Mouse (Mus musculus) embryonic facial prominence, embryonic 15.5 days (tissue): ENCODE results near the gene Gm826. TPM values are rescaled to one million over a fixed set of nuclear protein-coding genes. Genes with fewer than 3 reads are reported as not detected.

ENCODE experiments used
- ATAC-seq: fragments of 200-750 bp; cut with Nextera tagmentation; 2 replicates; pipeline ENCODE4 v1.8.0; 2017; ENCODE audit warnings: low read depth, moderate TSS enrichment; ENCODE audit not compliant: insufficient number of reproducible peaks, low FRiP score, low TSS enrichment
- H3K27ac ChIP-seq: fragments of 300-500 bp; sonication (generic); replicated peaks from 2 replicates; pipeline ENCODE4 v1.5.1; 2015; ENCODE audit warnings: mild to moderate bottlenecking, inconsistent platforms
- H3K27me3 ChIP-seq: fragments of 300-500 bp; sonication (generic); 2 replicates; pipeline ENCODE4 v1.6.1; 2015; ENCODE audit warnings: inconsistent platforms
- H3K36me3 ChIP-seq: fragments of 300-500 bp; sonication (generic); 2 replicates; pipeline ENCODE4 v1.6.1; 2015; ENCODE audit warnings: mild to moderate bottlenecking, inconsistent platforms
- H3K4me1 ChIP-seq: fragments of 300-500 bp; sonication (generic); 2 replicates; pipeline ENCODE4 v1.6.1; 2015; ENCODE audit warnings: inconsistent platforms
- H3K4me2 ChIP-seq: fragments of 300-500 bp; sonication (generic); replicated peaks from 2 replicates; pipeline ENCODE4 v1.6.1; 2015; ENCODE audit warnings: mild to moderate bottlenecking, inconsistent platforms
- H3K4me3 ChIP-seq: fragments of 300-500 bp; sonication (generic); replicated peaks from 2 replicates; pipeline ENCODE4 v1.5.1; 2015; ENCODE audit warnings: mild to moderate bottlenecking, inconsistent platforms
- H3K9ac ChIP-seq: fragments of 300-500 bp; sonication (generic); 2 replicates; pipeline ENCODE4 v1.6.1; 2015; ENCODE audit warnings: inconsistent platforms
- H3K9me3 ChIP-seq: fragments of 300-500 bp; sonication (generic); replicated peaks from 2 replicates; pipeline ENCODE4 v1.6.1; 2016; ENCODE audit warnings: inconsistent platforms
- WGBS: fragments of 180-500 bp; shearing (Covaris S2); methylation state at CpG from one replicate; pipeline ENCODE4 v1.1.7; 2015; 5-methylcytosine and 5-hydroxymethylcytosine counted together
- polyA plus RNA-seq: library from polyadenylated mRNA; unstranded; fragments of >200 nt; fragmentation: Nextera tagmentation; extraction: Ambion mirVana; gene quantifications from 2 replicates; pipeline ENCODE4 v1.2.1, GENCODE M21; 2015

The Gm826 gene
- polyA plus RNA-seq, 1 experiment from 2014 or later: 0.91 TPM

DNA sequence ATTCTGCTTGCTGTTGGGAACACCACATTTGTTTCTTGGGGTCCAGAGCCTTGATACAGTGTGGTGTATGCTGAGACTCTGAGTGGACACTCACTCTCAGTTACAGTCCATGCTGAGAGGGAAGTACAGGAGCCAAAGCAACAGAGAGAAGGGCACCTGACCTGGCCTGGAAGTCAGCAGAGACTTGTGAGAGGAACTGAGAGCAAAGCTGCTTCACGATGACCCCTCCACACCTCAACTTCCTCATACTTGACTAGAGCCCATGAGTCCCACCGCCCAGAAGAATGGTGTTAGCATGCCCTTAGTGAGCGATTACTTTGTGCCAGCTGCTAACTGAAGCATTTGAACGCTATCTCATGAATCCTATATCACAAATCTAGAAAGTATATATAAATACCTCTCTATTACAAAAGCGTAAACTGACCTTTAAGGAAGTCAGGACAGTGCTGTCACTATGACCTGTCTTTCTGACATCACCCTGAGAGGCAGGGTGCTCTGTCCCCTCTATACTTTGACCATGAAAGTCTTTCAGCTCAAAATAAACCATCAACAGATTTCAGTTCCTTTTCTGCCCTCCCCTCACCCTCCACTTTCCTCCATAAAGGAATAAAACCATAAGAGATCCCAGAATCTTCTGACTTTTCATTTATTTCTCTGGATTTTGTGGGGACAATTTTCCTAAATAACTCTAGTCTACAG is 57.9 kb downstream of the Gm826 start:
- Histone ChIP-seq H3K4me3 (no peak overlapping the region), H3K9ac (no peak overlapping the region), H3K36me3 (no peaks in the 10 kb centered on the region), H3K27ac (no peak overlapping the region), H3K9me3 (no peaks in the 10 kb centered on the region), H3K4me1 (no peaks in the 10 kb centered on the region), H3K4me2 (no peak overlapping the region), H3K27me3 (no peaks in the 10 kb centered on the region)
- 87% methylated on average over 5 of the region's 5 CpGs for WGBS
- ATAC-seq: no peak

- Histone ChIP-seq H3K9ac (no peak overlapping the region), H3K4me2 (no peak overlapping the region), H3K27me3 (no peaks in the 10 kb centered on the region), H3K4me1 (no peaks in the 10 kb centered on the region), H3K9me3 (no peaks in the 10 kb centered on the region), H3K27ac (no peak overlapping the region), H3K4me3 (no peak overlapping the region), H3K36me3 (no peaks in the 10 kb centered on the region)
- ATAC-seq: no peak
- 80% methylated on average over 11 of the region's 11 CpGs for WGBS
These were observed 66.0 kb downstream of the Gm826 start for GRCm38 (mm10) chr2:160267828-160268453.

- H3K4me2 ChIP-seq: no peak overlapping the region
- WGBS: 83% methylated on average over 8 of the region's 8 CpGs
- no peak for ATAC-seq
- no peak overlapping the region for H3K9ac ChIP-seq
- H3K9me3 ChIP-seq: no peaks in the 10 kb centered on the region
- H3K4me3 ChIP-seq: no peak overlapping the region
- no peaks in the 10 kb centered on the region for H3K4me1 ChIP-seq
- H3K36me3 ChIP-seq: no peaks in the 10 kb centered on the region
- H3K27ac ChIP-seq: no peak overlapping the region
- no peaks in the 10 kb centered on the region for H3K27me3 ChIP-seq
These were observed 70.1 kb downstream of the Gm826 start for GRCm38 (mm10) chr2:160263861-160264260.

DNA sequence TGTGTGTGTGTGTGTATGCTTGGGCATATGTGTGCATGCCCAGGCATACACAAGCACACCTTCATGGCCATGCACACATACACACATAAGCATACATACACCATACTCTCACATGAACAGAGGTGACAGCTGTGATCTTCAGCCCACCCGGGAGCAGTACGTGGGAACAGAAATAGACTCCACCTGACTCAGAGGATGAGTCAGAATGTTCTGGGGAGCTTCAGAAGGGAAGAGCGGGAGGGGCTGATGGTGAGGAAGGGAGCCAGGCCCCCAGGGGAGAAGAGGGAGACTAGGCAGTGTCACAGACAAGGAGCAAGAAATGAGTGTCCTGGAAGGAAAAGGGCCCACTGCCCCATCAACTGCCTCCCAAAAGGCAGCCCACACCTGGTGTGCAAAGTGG is 72.4 kb downstream of the Gm826 start:
- Histone ChIP-seq H3K9me3 (no peaks in the 10 kb centered on the region), H3K4me3 (no peak overlapping the region), H3K4me1 (no peaks in the 10 kb centered on the region), H3K36me3 (no peaks in the 10 kb centered on the region), H3K9ac (no peak overlapping the region), H3K4me2 (no peak overlapping the region), H3K27me3 (no peaks in the 10 kb centered on the region), H3K27ac (no peak overlapping the region)
- no peak for ATAC-seq
- WGBS: 58% methylated on average over 3 of the region's 3 CpGs

Other genes with a start within 250 kb of the Gm826 start
- gene Mafb, start 32.9 kb upstream of the Gm826 start, polyA plus RNA-seq: 40.0 and 42.5 TPM in 2 replicates